ENCODE assay signal across 26 mouse cellular contexts in genomic region chr10:126993621-126994020, GRCm38 (mm10). TPM values are rescaled to one million over a fixed set of nuclear protein-coding genes. Genes with fewer than 3 reads are reported as not detected.
"Had no signal": no experiment of that assay in that cellular context is flagged by ENCODE, and none has a peak within 500 bp of the region (broad histone marks: within the 10 kb centered on the region; RNA-seq: fewer than 3 reads in every experiment).

No protein-coding gene starts in this region.

- H3K9me3 ChIP-seq: heart, embryonic 10.5 days; heart, embryonic 12.5 days; hindbrain, embryonic 10.5 days; hindbrain, embryonic 12.5 days; kidney, embryonic 15.5 days; limb, embryonic 10.5 days; limb, embryonic 12.5 days had no signal

- DNase-seq: gastrocnemius, adult 2 months; gastrocnemius, postnatal 10 days; gastrocnemius, postnatal 25 days; heart, adult 18-20 months; heart, postnatal 10 days; heart, postnatal 4 days; kidney, adult 11 months; kidney, adult 2 months; kidney, adult 9 months; kidney, postnatal 14 days; kidney, postnatal 36 days; liver had no signal

- H3K27me3 ChIP-seq: heart, embryonic 12.5 days; hindbrain, embryonic 12.5 days; kidney, embryonic 15.5 days; limb, embryonic 12.5 days had no signal

- H3K4me3 ChIP-seq: gastrocnemius, adult 2 months; heart, embryonic 10.5 days; heart, embryonic 12.5 days; hindbrain, embryonic 10.5 days; hindbrain, embryonic 12.5 days; kidney, embryonic 15.5 days; left cerebral cortex, adult 2 months; limb, embryonic 10.5 days; limb, embryonic 12.5 days had no signal

- ATAC-seq: hindbrain, embryonic 16.5 days; inflammation-experienced regulatory T-cells, adult 6 months; intestine, embryonic 16.5 days had no signal

RNA-seq across cellular contexts. Expression of gene Avil, which starts 6.9 kb away (rescaled TPM):
- total RNA-seq: granulocyte monocyte progenitor cell, adult 5-6 weeks had no signal
- polyA plus RNA-seq: heart, embryonic 10.5 days had no signal

RNA-seq across cellular contexts. Expression of gene Eef1akmt3, which starts 47.7 kb away (rescaled TPM):
- total RNA-seq: granulocyte monocyte progenitor cell, adult 5-6 weeks; heart, adult 8-10 months; left cerebral cortex, postnatal 36 days had no signal
